Mouse (Mus musculus) intestine, embryonic 14.5 days (tissue): ENCODE measurements at regions not wholly inside any gene's neighbourhood (a gene's known extent, or its start where the extent isn't known, plus 50 kb on each side); places are given as distances from the start of the nearest gene placed in this dataset.

Experiments used
- ATAC-seq: fragments of 200-750 bp; cut with Nextera tagmentation; replicated peaks from 2 replicates; pipeline ENCODE4 v1.8.0; 2017; ENCODE audit warnings: low read depth, moderate number of reproducible peaks, moderate TSS enrichment, moderate library complexity; ENCODE audit not compliant: low FRiP score, low TSS enrichment
- DNase-seq: peaks from one replicate; pipeline ENCODE4 v3.0.0-alpha.2; 2018; ENCODE audit warnings: low spot score
- H3K27ac ChIP-seq: fragments of 300-500 bp; sonication (generic); 2 replicates; pipeline ENCODE4 v1.5.1; 2014; ENCODE audit warnings: low read depth, mild to moderate bottlenecking, control low read depth
- H3K27me3 ChIP-seq: fragments of 300-500 bp; sonication (generic); replicated peaks from 2 replicates; pipeline ENCODE4 v1.6.1; 2014; ENCODE audit warnings: low read length, control low read depth; ENCODE audit not compliant: control insufficient read depth, insufficient read depth
- H3K36me3 ChIP-seq: fragments of 300-500 bp; sonication (generic); 2 replicates; pipeline ENCODE4 v1.6.1; 2014; ENCODE audit warnings: low read length, control low read depth; ENCODE audit not compliant: control insufficient read depth, insufficient read depth
- H3K4me1 ChIP-seq: fragments of 300-500 bp; sonication (generic); replicated peaks from 2 replicates; pipeline ENCODE4 v1.6.1; 2014; ENCODE audit warnings: low read length, control low read depth, mixed read lengths; ENCODE audit not compliant: control insufficient read depth, insufficient read depth
- H3K4me2 ChIP-seq: fragments of 300-500 bp; sonication (generic); 2 replicates; pipeline ENCODE4 v1.6.1; 2014; ENCODE audit warnings: low read length
- H3K4me3 ChIP-seq: fragments of 300-500 bp; sonication (generic); 2 replicates; pipeline ENCODE4 v1.5.1; 2014; ENCODE audit warnings: low read depth, low read length, control low read depth, mixed read lengths
- H3K9ac ChIP-seq: fragments of 300-500 bp; sonication (generic); 2 replicates; pipeline ENCODE4 v1.6.1; 2014; ENCODE audit warnings: mild to moderate bottlenecking, low read length
- H3K9me3 ChIP-seq: fragments of 300-500 bp; sonication (generic); 2 replicates; pipeline ENCODE4 v1.6.1; 2016; ENCODE audit warnings: low read length, control low read depth; ENCODE audit not compliant: control insufficient read depth
- WGBS: fragments of 180-500 bp; shearing (Covaris S2); extraction: QIAGEN DNeasy Blood & Tissue Kit; methylation state at CpG from one replicate; pipeline ENCODE4 v1.1.7; 2014; 5-methylcytosine and 5-hydroxymethylcytosine counted together

- H3K4me1 ChIP-seq = peaks cover 7% of the 10 kb centered on the region
- no peaks in the 10 kb centered on the region for H3K27me3 ChIP-seq
- 68% methylated on average over 9 of the region's 9 CpGs for WGBS
- no peak overlapping the region for H3K27ac ChIP-seq
- no peak overlapping the region for H3K4me2 ChIP-seq
- no peaks in the 10 kb centered on the region for H3K9me3 ChIP-seq
- no peak overlapping the region for H3K9ac ChIP-seq
- no peak overlapping the region for H3K4me3 ChIP-seq
- H3K36me3 ChIP-seq = no peaks in the 10 kb centered on the region
- no peak for ATAC-seq
- no peak for DNase-seq
Observed at GRCm38 (mm10) chr13:48161339-48161738, 99.7 kb upstream of the Id4 start.

GRCm38 (mm10) chr13:48164586-48164985, 96.4 kb upstream of the Id4 start:
- Histone ChIP-seq H3K27me3 (no peaks in the 10 kb centered on the region), H3K36me3 (no peaks in the 10 kb centered on the region), H3K4me3 (no peak overlapping the region), H3K9ac (no peak overlapping the region), H3K4me1 (no peaks in the 10 kb centered on the region), H3K9me3 (no peaks in the 10 kb centered on the region), H3K27ac (no peak overlapping the region), H3K4me2 (no peak overlapping the region)
- WGBS = 91% methylated on average over 6 of the region's 6 CpGs
- no peak for DNase-seq
- no peak for ATAC-seq

- no peaks in the 10 kb centered on the region for H3K4me1 ChIP-seq
- no peaks in the 10 kb centered on the region for H3K9me3 ChIP-seq
- DNase-seq = no peak
- no peak overlapping the region for H3K9ac ChIP-seq
- H3K27ac ChIP-seq = no peak overlapping the region
- no peak overlapping the region for H3K4me2 ChIP-seq
- no peaks in the 10 kb centered on the region for H3K27me3 ChIP-seq
- no peak for ATAC-seq
- WGBS = 94% methylated on average over 1 of the region's 1 CpGs
- no peak overlapping the region for H3K4me3 ChIP-seq
- H3K36me3 ChIP-seq = no peaks in the 10 kb centered on the region
Observed at GRCm38 (mm10) chr13:48165838-48166237, 95.2 kb upstream of the Id4 start.

GRCm38 (mm10) chr13:48167976-48168375, 93.1 kb upstream of the Id4 start:
- Histone ChIP-seq H3K4me1 (no peaks in the 10 kb centered on the region), H3K4me2 (no peak overlapping the region), H3K27ac (no peak overlapping the region), H3K9ac (no peak overlapping the region), H3K27me3 (no peaks in the 10 kb centered on the region), H3K4me3 (no peak overlapping the region), H3K36me3 (no peaks in the 10 kb centered on the region), H3K9me3 (no peaks in the 10 kb centered on the region)
- WGBS = 47% methylated on average over 8 of the region's 8 CpGs
- DNase-seq (no peak), ATAC-seq (no peak)

GRCm38 (mm10) chr13:48171309-48171953, 89.6 kb upstream of the Id4 start:
- no peaks in the 10 kb centered on the region for H3K36me3 ChIP-seq
- ATAC-seq (no peak), DNase-seq (no peak)
- H3K27ac ChIP-seq = no peak overlapping the region
- H3K9ac ChIP-seq = no peak overlapping the region
- H3K9me3 ChIP-seq = no peaks in the 10 kb centered on the region
- H3K4me3 ChIP-seq = no peak overlapping the region
- no peaks in the 10 kb centered on the region for H3K4me1 ChIP-seq
- no peaks in the 10 kb centered on the region for H3K27me3 ChIP-seq
- no peak overlapping the region for H3K4me2 ChIP-seq
- WGBS = 47% methylated on average over 16 of the region's 16 CpGs

GRCm38 (mm10) chr13:48171994-48172393, 89.0 kb upstream of the Id4 start:
- Histone ChIP-seq H3K27ac (no peak overlapping the region), H3K4me1 (no peaks in the 10 kb centered on the region), H3K9me3 (no peaks in the 10 kb centered on the region), H3K4me3 (no peak overlapping the region), H3K4me2 (no peak overlapping the region), H3K9ac (no peak overlapping the region), H3K36me3 (no peaks in the 10 kb centered on the region), H3K27me3 (no peaks in the 10 kb centered on the region)
- DNase-seq (no peak), ATAC-seq (no peak)
- WGBS = 60% methylated on average over 3 of the region's 3 CpGs

- DNase-seq (no peak), ATAC-seq (no peak)
Observed at GRCm38 (mm10) chr13:48192476-48192875, 68.6 kb upstream of the Id4 start.

GRCm38 (mm10) chr13:48193942-48194341, 67.1 kb upstream of the Id4 start:
- Histone ChIP-seq H3K4me3 (no peak overlapping the region), H3K27me3 (no peaks in the 10 kb centered on the region), H3K4me1 (no peaks in the 10 kb centered on the region), H3K4me2 (no peak overlapping the region), H3K9me3 (no peaks in the 10 kb centered on the region), H3K36me3 (no peaks in the 10 kb centered on the region), H3K9ac (no peak overlapping the region), H3K27ac (no peak overlapping the region)
- ATAC-seq (no peak), DNase-seq (no peak)
- whole genome bisulfite sequencing = 86% methylated on average over 5 of the region's 5 CpGs

More at GRCm38 (mm10) chr13:48192476-48192875, 68.6 kb upstream of the Id4 start:
- H3K4me2 ChIP-seq = no peak overlapping the region
- no peaks in the 10 kb centered on the region for H3K9me3 ChIP-seq
- no peak overlapping the region for H3K27ac ChIP-seq
- no peaks in the 10 kb centered on the region for H3K36me3 ChIP-seq
- no peaks in the 10 kb centered on the region for H3K4me1 ChIP-seq
- H3K27me3 ChIP-seq = no peaks in the 10 kb centered on the region
- H3K4me3 ChIP-seq = no peak overlapping the region
- WGBS = 89% methylated on average over 2 of the region's 2 CpGs
- H3K9ac ChIP-seq = no peak overlapping the region

- H3K9me3 ChIP-seq = no peaks in the 10 kb centered on the region
- ATAC-seq = no peak
- WGBS = 68% methylated on average over 4 of the region's 4 CpGs
Observed at GRCm38 (mm10) chr13:48207824-48208223, 53.2 kb upstream of the Id4 start.

More at GRCm38 (mm10) chr13:48207824-48208223, 53.2 kb upstream of the Id4 start:
- no peak overlapping the region for H3K9ac ChIP-seq
- no peak overlapping the region for H3K4me2 ChIP-seq
- H3K27ac ChIP-seq = no peak overlapping the region
- no peaks in the 10 kb centered on the region for H3K27me3 ChIP-seq
- no peak overlapping the region for H3K4me3 ChIP-seq
- no peaks in the 10 kb centered on the region for H3K36me3 ChIP-seq
- no peaks in the 10 kb centered on the region for H3K4me1 ChIP-seq
- no peak for DNase-seq
